Mouse (Mus musculus): Measurements from ENCODE around the gene Mterf1b. TPM values are rescaled to one million over a fixed set of nuclear protein-coding genes. Genes with fewer than 3 reads are reported as not detected.

Mterf1b gene
- not detected in 2 replicates for polyA plus RNA-seq (2012; rRNA removed)

GRCm38 (mm10) chr5:4191671-4192480 lies at the start of gene Mterf1b:
TSS of gene Mterf1b (plus strand) at chr5:4192367.

Other genes starting within 250 kb of the Mterf1b start
- gene Cyp51, start 87.6 kb upstream of the Mterf1b start, polyA plus RNA-seq (2012; rRNA removed), result 32.6 and 38.6 TPM in 2 replicates

Measured in stomach, adult 2 months (tissue).